Mouse (Mus musculus): ENCODE measurements around the gene Imp3. TPM values are rescaled to one million over a fixed set of nuclear protein-coding genes. Genes with fewer than 3 reads are reported as not detected.

Gene Imp3
- polyA plus RNA-seq, 1 experiment from 2014 or later, result 86.5 TPM

DNA sequence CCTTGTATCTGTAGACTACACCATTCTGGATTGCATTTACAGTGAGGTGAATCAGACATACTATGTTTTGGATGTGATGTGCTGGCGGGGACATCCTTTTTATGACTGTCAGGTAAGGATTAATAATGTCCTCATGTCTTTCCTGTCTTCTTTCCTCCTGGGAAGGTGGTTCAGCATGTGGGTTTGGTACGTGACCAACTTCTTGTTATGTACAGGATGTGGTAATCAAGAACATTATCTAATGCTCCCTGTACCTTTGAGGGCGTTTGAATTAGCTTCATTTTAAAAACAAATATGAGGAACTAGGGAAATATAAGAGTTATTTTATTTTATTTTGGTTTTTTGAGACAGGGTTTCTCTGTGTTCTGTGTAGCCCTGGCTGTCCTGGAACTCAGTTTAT, 37.9 kb downstream of the Imp3 start:
- WGBS, result 72% methylated on average over 3 of the region's 3 CpGs
- Histone ChIP-seq H3K27me3 (no peaks in the 10 kb centered on the region), H3K4me3 (no peak overlapping the region), H3K27ac (no peak overlapping the region), H3K36me3 (peaks cover 36% of the 10 kb centered on the region), H3K4me2 (no peak overlapping the region), H3K9me3 (no peaks in the 10 kb centered on the region), H3K4me1 (no peaks in the 10 kb centered on the region), H3K9ac (no peak overlapping the region)
- no peak for ATAC-seq (ENCODE audit: insufficient number of reproducible peaks, low FRiP score, low TSS enrichment, low read depth)

- Histone ChIP-seq H3K9me3 (no peaks in the 10 kb centered on the region), H3K36me3 (peaks cover 40% of the 10 kb centered on the region), H3K9ac (no peak overlapping the region), H3K4me3 (no peak overlapping the region), H3K27me3 (no peaks in the 10 kb centered on the region), H3K4me1 (no peaks in the 10 kb centered on the region), H3K4me2 (no peak overlapping the region), H3K27ac (no peak overlapping the region)
- 89% methylated on average over 6 of the region's 6 CpGs for WGBS
- no peak for ATAC-seq (ENCODE audit: insufficient number of reproducible peaks, low FRiP score, low TSS enrichment, low read depth)
These were observed 42.9 kb downstream of the Imp3 start for GRCm38 (mm10) chr9:56980186-56980585.

DNA sequence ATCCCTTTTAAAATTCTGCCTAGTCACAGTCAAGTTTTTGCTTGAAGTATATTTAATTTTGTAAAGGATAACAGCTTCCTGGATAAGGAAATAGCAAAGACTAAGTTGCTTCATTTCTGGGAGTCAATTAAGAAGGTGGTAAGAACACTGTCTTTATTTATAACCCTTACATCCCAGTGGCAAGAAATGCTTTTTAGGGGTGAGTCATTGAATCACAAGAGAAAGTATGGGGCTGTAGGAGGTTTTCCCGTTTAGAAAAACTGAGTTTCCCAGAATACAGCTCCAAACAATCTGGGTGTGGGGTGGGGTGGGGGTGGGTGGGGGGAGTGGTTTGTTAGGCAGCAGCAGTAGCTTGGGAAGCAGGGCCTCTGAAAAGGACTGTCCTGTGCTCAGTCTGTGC, 44.2 kb downstream of the Imp3 start:
- no peak overlapping the region for H3K27ac ChIP-seq
- 67% methylated on average over 1 of the region's 1 CpGs for WGBS
- no peak overlapping the region for H3K4me2 ChIP-seq
- H3K4me1 ChIP-seq, result no peaks in the 10 kb centered on the region
- no peak overlapping the region for H3K4me3 ChIP-seq
- ATAC-seq (ENCODE audit: insufficient number of reproducible peaks, low FRiP score, low TSS enrichment, low read depth), result no peak
- no peaks in the 10 kb centered on the region for H3K27me3 ChIP-seq
- no peak overlapping the region for H3K9ac ChIP-seq
- H3K36me3 ChIP-seq, result peaks cover 37% of the 10 kb centered on the region
- H3K9me3 ChIP-seq, result no peaks in the 10 kb centered on the region

Other genes starting within 250 kb of the Imp3 start
- 3.6 and 4.5 TPM in 2 replicates for gene Lingo1, start 141.0 kb upstream of the Imp3 start, polyA plus RNA-seq (2015; fragmentation: Nextera tagmentation; extraction: Ambion mirVana)
- gene Odf3l1, start 72.8 kb upstream of the Imp3 start, polyA plus RNA-seq (2015; fragmentation: Nextera tagmentation; extraction: Ambion mirVana), result 1.00 and 3.4 TPM in 2 replicates
- 49.1 and 52.2 TPM in 2 replicates for gene Cspg4, start 72.4 kb upstream of the Imp3 start, polyA plus RNA-seq (2015; fragmentation: Nextera tagmentation; extraction: Ambion mirVana)
- gene Snx33, start 9.1 kb upstream of the Imp3 start, polyA plus RNA-seq (2015; fragmentation: Nextera tagmentation; extraction: Ambion mirVana), result 10.9 and 11.3 TPM in 2 replicates
- gene Snupn, start 13.4 kb downstream of the Imp3 start, polyA plus RNA-seq (2015; fragmentation: Nextera tagmentation; extraction: Ambion mirVana), result 24.9 and 26.6 TPM in 2 replicates
- gene Ptpn9, start 57.4 kb downstream of the Imp3 start, polyA plus RNA-seq (2015; fragmentation: Nextera tagmentation; extraction: Ambion mirVana), result 18.1 and 22.9 TPM in 2 replicates
- 26.5 and 27.1 TPM in 2 replicates for gene Sin3a, start 134.6 kb downstream of the Imp3 start, polyA plus RNA-seq (2015; fragmentation: Nextera tagmentation; extraction: Ambion mirVana)
- 64.6 and 67.1 TPM in 2 replicates for gene Man2c1, start 193.2 kb downstream of the Imp3 start, polyA plus RNA-seq (2015; fragmentation: Nextera tagmentation; extraction: Ambion mirVana)
- gene Neil1, start 210.8 kb downstream of the Imp3 start, polyA plus RNA-seq (2015; fragmentation: Nextera tagmentation; extraction: Ambion mirVana), result 8.6 and 9.6 TPM in 2 replicates
- 93.7 and 94.6 TPM in 2 replicates for gene Commd4, start 220.9 kb downstream of the Imp3 start, polyA plus RNA-seq (2015; fragmentation: Nextera tagmentation; extraction: Ambion mirVana)

Measured in limb, embryonic 15.5 days (tissue).